ENCODE assay signal across 28 mouse cellular contexts in genomic region chr11:117743454-117744030, GRCm38 (mm10). TPM values are rescaled to one million over a fixed set of nuclear protein-coding genes. Genes with fewer than 3 reads are reported as not detected.
A peak's percentile ranks its signal among the peaks of the same experiment; 100 is the strongest.
DNase-seq lines count a peak whose midpoint lies in the region; ATAC-seq and TF ChIP-seq lines count a peak whose summit lies in the region.
"Had no signal": no experiment of that assay in that cellular context is flagged by ENCODE, and none has a peak within 500 bp of the region (broad histone marks: within the 10 kb centered on the region; RNA-seq: fewer than 3 reads in every experiment).

No protein-coding gene starts in this region.

- intact Hi-C loops in gastrocnemius, adult 2 months (cut with DNase I) = loop anchor here (5.0 kb wide), 1 partner anchor 44 kb away; no protein-coding TSS in a partner anchor

- no peaks in the 10 kb centered on the region for H3K9me3 ChIP-seq in embryonic facial prominence, embryonic 12.5 days
- no peaks in the 10 kb centered on the region for H3K9me3 ChIP-seq in liver, embryonic 14.5 days (ENCODE audit: control insufficient read depth, low read length)
- H3K9me3 ChIP-seq in kidney, embryonic 16.5 days (ENCODE audit: low read length) = no peaks in the 10 kb centered on the region
- H3K9me3 ChIP-seq: embryonic facial prominence, embryonic 15.5 days; heart, embryonic 13.5 days; hindbrain, embryonic 15.5 days; intestine, embryonic 15.5 days; megakaryocyte, embryonic 14.5 days had no signal

- peaks cover 6% of the 10 kb centered on the region; the same call in 1 of the 2 replicates for H3K4me1 ChIP-seq in embryonic facial prominence, embryonic 12.5 days
- H3K4me1 ChIP-seq in liver, embryonic 14.5 days (replicated peaks; ENCODE audit: control insufficient read depth in 2 of 2, insufficient read depth in 2 of 2, low read length in 1 of 2) = peaks cover 0 to 3% of the 10 kb centered on the region in 2 experiments; a peak in 2 of 4 replicates
- H3K4me1 ChIP-seq in kidney, embryonic 16.5 days (ENCODE audit: insufficient read depth, low read length) = no peaks in the 10 kb centered on the region
- H3K4me1 ChIP-seq: heart, embryonic 13.5 days; hindbrain, embryonic 15.5 days; intestine, embryonic 15.5 days had no signal

- 50% methylated on average over 4 of the region's 4 CpGs for WGBS in embryonic facial prominence, embryonic 12.5 days
- 36% methylated on average over 4 of the region's 4 CpGs for WGBS in liver, embryonic 14.5 days (ENCODE audit: insufficient replicate concordance)
- WGBS in kidney, embryonic 16.5 days = 47% methylated on average over 4 of the region's 4 CpGs

- no peak overlapping the region for H3K4me3 ChIP-seq in layer of hippocampus, adult 2 months
- H3K4me3 ChIP-seq in embryonic facial prominence, embryonic 12.5 days = no peak overlapping the region
- H3K4me3 ChIP-seq in liver, embryonic 14.5 days (ENCODE audit: insufficient read depth in 1 of 2, low read depth in 2 of 2, low read length in 2 of 2) = no peak overlapping the region
- H3K4me3 ChIP-seq in gastrocnemius, adult 2 months = no peak overlapping the region
- no peak overlapping the region for H3K4me3 ChIP-seq in kidney, embryonic 16.5 days (ENCODE audit: low read length)
- H3K4me3 ChIP-seq: embryonic facial prominence, embryonic 15.5 days; heart, embryonic 13.5 days; hindbrain, embryonic 15.5 days; intestine, embryonic 15.5 days; megakaryocyte, embryonic 14.5 days had no signal

- no peak for TF ChIP-seq EP300 in liver, embryonic 14.5 days (IDR thresholded peaks at IDR 0.05; ENCODE audit: low read depth)

- no peak for ATAC-seq in embryonic facial prominence, embryonic 12.5 days (ENCODE audit: insufficient number of reproducible peaks, insufficient read depth, low FRiP score, low TSS enrichment)
- peak; percentile 45 for ATAC-seq in liver, embryonic 14.5 days (ENCODE audit: insufficient read depth)
- ATAC-seq in kidney, embryonic 16.5 days (ENCODE audit: low FRiP score, low TSS enrichment) = no peak
- ATAC-seq: CD4-positive, CD25-positive, alpha-beta regulatory T cell, adult 4 months; forebrain, embryonic 16.5 days; intestine, embryonic 15.5 days had no signal

- H3K36me3 ChIP-seq in embryonic facial prominence, embryonic 12.5 days = peaks cover 100% of the 10 kb centered on the region
- peaks cover 26% of the 10 kb centered on the region for H3K36me3 ChIP-seq in liver, embryonic 14.5 days (replicated peaks; ENCODE audit: control insufficient read depth, insufficient read depth, low read depth)
- H3K36me3 ChIP-seq in kidney, embryonic 16.5 days (ENCODE audit: insufficient read depth, low read length) = peaks cover 87% of the 10 kb centered on the region

- no peak overlapping the region for H3K9ac ChIP-seq in embryonic facial prominence, embryonic 12.5 days
- no peak overlapping the region for H3K9ac ChIP-seq in liver, embryonic 14.5 days (replicated peaks)
- no peak overlapping the region for H3K9ac ChIP-seq in kidney, embryonic 16.5 days (replicated peaks; ENCODE audit: low read length)
- H3K9ac ChIP-seq: embryonic facial prominence, embryonic 15.5 days; heart, embryonic 13.5 days; hindbrain, embryonic 15.5 days; intestine, embryonic 15.5 days had no signal

- no peak overlapping the region for H3K4me2 ChIP-seq in embryonic facial prominence, embryonic 12.5 days (replicated peaks)
- H3K4me2 ChIP-seq in liver, embryonic 14.5 days (ENCODE audit: low read depth) = no peak overlapping the region
- no peak overlapping the region for H3K4me2 ChIP-seq in kidney, embryonic 16.5 days (replicated peaks; ENCODE audit: low read depth, low read length)
- H3K4me2 ChIP-seq: embryonic facial prominence, embryonic 15.5 days; heart, embryonic 13.5 days; hindbrain, embryonic 15.5 days; intestine, embryonic 15.5 days had no signal

- no peaks in the 10 kb centered on the region for H3K27me3 ChIP-seq in embryonic facial prominence, embryonic 12.5 days
- H3K27me3 ChIP-seq in liver, embryonic 14.5 days (ENCODE audit: control insufficient read depth, insufficient read depth, low read length) = no peaks in the 10 kb centered on the region
- no peaks in the 10 kb centered on the region for H3K27me3 ChIP-seq in kidney, embryonic 16.5 days (ENCODE audit: insufficient read depth, low read length)
- H3K27me3 ChIP-seq: embryonic facial prominence, embryonic 15.5 days; heart, embryonic 13.5 days; hindbrain, embryonic 15.5 days; intestine, embryonic 15.5 days; megakaryocyte, embryonic 14.5 days had no signal

- TF ChIP-seq CTCF in layer of hippocampus, adult 2 months (conservative IDR thresholded peaks at IDR 0.05) = no peak
- TF ChIP-seq CTCF in liver, embryonic 14.5 days (IDR thresholded peaks at IDR 0.05; ENCODE audit: low read depth) = no peak
- no peak for TF ChIP-seq CTCF in gastrocnemius, adult 2 months (IDR thresholded peaks at IDR 0.05)

- H3K27ac ChIP-seq in layer of hippocampus, adult 2 months = peak overlapping the region; percentile 77; the same call in 1 of the 2 replicates
- H3K27ac ChIP-seq in embryonic facial prominence, embryonic 12.5 days = peak overlapping the region; percentile 51; the same call in 1 of the 2 replicates
- no peak overlapping the region for H3K27ac ChIP-seq in liver, embryonic 14.5 days
- no peak overlapping the region for H3K27ac ChIP-seq in gastrocnemius, adult 2 months
- no peak overlapping the region for H3K27ac ChIP-seq in kidney, embryonic 16.5 days (ENCODE audit: low read length)
- H3K27ac ChIP-seq: embryonic facial prominence, embryonic 15.5 days; heart, embryonic 13.5 days; hindbrain, embryonic 15.5 days; intestine, embryonic 15.5 days had no signal

- no peak for DNase-seq in layer of hippocampus, adult 2 months (ENCODE audit: low spot score in 2 of 2)
- DNase-seq in layer of hippocampus, adult 9-10 months (ENCODE audit: low spot score) = no peak
- DNase-seq in ZHBTc4 (ENCODE audit: low read depth, low spot score) = peak; percentile 41
- DNase-seq in liver, embryonic 14.5 days (ENCODE audit: low read depth in 3 of 3, low spot score in 3 of 3) = no peak
- no peak for DNase-seq in gastrocnemius, adult 2 months
- DNase-seq in frontal cortex, adult 2 months (ENCODE audit: extremely low spot score in 1 of 2, low spot score in 1 of 2) = no peak
- DNase-seq: adrenal gland, postnatal 14 days; cerebellum, adult 11-12 months; cerebellum, postnatal 14 days; heart, postnatal 4 days; kidney, adult 9 months; kidney, postnatal 4 days; lung, postnatal 10 days; thymus, postnatal 36 days had no signal

RNA-seq across cellular contexts. Expression of gene Tmc8, which starts 38.3 kb away (rescaled TPM):
- total RNA-seq in layer of hippocampus, adult 2 months (2021) = under 1 TPM; 0.64 to 0.91 TPM
- 1.3 TPM in 2 replicates for polyA plus RNA-seq in embryonic facial prominence, embryonic 12.5 days (2016; fragmentation: Nextera tagmentation; extraction: Ambion mirVana)
- polyA plus RNA-seq in liver, embryonic 14.5 days (2012; rRNA removed) = 28.1 and 29.8 TPM in 2 replicates
- polyA plus RNA-seq in liver, embryonic 14.5 days (2014; fragmentation: Nextera tagmentation; extraction: Ambion mirVana) = 9.9 and 13.1 TPM in 2 replicates
- total RNA-seq in gastrocnemius, adult 2 months (2021) = 1 to 10 TPM; 1.0 TPM
- 3.6 TPM in 2 replicates for polyA plus RNA-seq in kidney, embryonic 16.5 days (2015; fragmentation: Nextera tagmentation; extraction: Ambion mirVana)
- polyA plus RNA-seq in frontal cortex, adult 2 months (2012; rRNA removed) = 0.42 and 0.50 TPM in 2 replicates

RNA-seq across cellular contexts. Expression of gene Tmc6, which starts 38.5 kb away (rescaled TPM):
- 1 to 10 TPM; 6.6 to 8.4 TPM for total RNA-seq in layer of hippocampus, adult 2 months (2021)
- polyA plus RNA-seq in embryonic facial prominence, embryonic 12.5 days (2016; fragmentation: Nextera tagmentation; extraction: Ambion mirVana) = 17.5 and 19.1 TPM in 2 replicates
- 32.1 and 51.8 TPM in 2 replicates for polyA plus RNA-seq in liver, embryonic 14.5 days (2012; rRNA removed)
- 40.5 and 44.1 TPM in 2 replicates for polyA plus RNA-seq in liver, embryonic 14.5 days (2014; fragmentation: Nextera tagmentation; extraction: Ambion mirVana)
- total RNA-seq in gastrocnemius, adult 2 months (2021) = 1 to 10 TPM; 4.3 to 4.5 TPM
- polyA plus RNA-seq in kidney, embryonic 16.5 days (2015; fragmentation: Nextera tagmentation; extraction: Ambion mirVana) = 47.9 and 50.5 TPM in 2 replicates
- polyA plus RNA-seq in frontal cortex, adult 2 months (2012; rRNA removed) = 7.1 and 7.2 TPM in 2 replicates

RNA-seq across cellular contexts. Expression of gene 6030468B19Rik, which starts 53.9 kb away (rescaled TPM):
- total RNA-seq in layer of hippocampus, adult 2 months (2021) = under 1 TPM; 0.34 to 0.46 TPM
- polyA plus RNA-seq in embryonic facial prominence, embryonic 12.5 days (2016; fragmentation: Nextera tagmentation; extraction: Ambion mirVana) = 0.26 TPM in 1 of 2 replicates, not detected in the other
- polyA plus RNA-seq in liver, embryonic 14.5 days (2012; rRNA removed) = 104 and 133 TPM in 2 replicates
- 67.1 and 78.0 TPM in 2 replicates for polyA plus RNA-seq in liver, embryonic 14.5 days (2014; fragmentation: Nextera tagmentation; extraction: Ambion mirVana)
- total RNA-seq in gastrocnemius, adult 2 months (2021) = not detected
- polyA plus RNA-seq in kidney, embryonic 16.5 days (2015; fragmentation: Nextera tagmentation; extraction: Ambion mirVana) = 0.33 and 0.54 TPM in 2 replicates
- 0.23 and 0.32 TPM in 2 replicates for polyA plus RNA-seq in frontal cortex, adult 2 months (2012; rRNA removed)
- total RNA-seq: ES-E14; gastrocnemius, adult 8-10 months; granulocyte monocyte progenitor cell, adult 5-6 weeks; heart, postnatal 4 days; left cerebral cortex, postnatal 14 days; liver, adult 2 months had no signal
- polyA plus RNA-seq: forebrain, embryonic 16.5 days; hindbrain, embryonic 15.5 days; liver, adult 2 months had no signal

Comparison
In these comparisons a context has a peak if more than half of its experiments do, and no peak if none do; other contexts are left out.
1. H3K27ac ChIP-seq: peak in layer of hippocampus, adult 2 months (single experiment) and embryonic facial prominence, embryonic 12.5 days (single experiment); none in liver, embryonic 14.5 days (single experiment), gastrocnemius, adult 2 months (single experiment) and kidney, embryonic 16.5 days (single experiment).
2. RNA of gene 6030468B19Rik, which starts 53.9 kb away (polyA plus RNA-seq): 67.1 to 133 TPM in liver, embryonic 14.5 days; 0.33 to 0.54 TPM in kidney, embryonic 16.5 days, 0.23 to 0.32 TPM in frontal cortex, adult 2 months and 0.26 TPM in embryonic facial prominence, embryonic 12.5 days; every median in the first group is over 10 times any median in the second.